Mouse (Mus musculus) embryonic facial prominence, embryonic 14.5 days (tissue): ENCODE measurements around the gene Gm10271. TPM values are rescaled to one million over a fixed set of nuclear protein-coding genes. Genes with fewer than 3 reads are reported as not detected.

ENCODE experiments used
- ATAC-seq: fragments of 200-750 bp; cut with Nextera tagmentation; 2 replicates; pipeline ENCODE4 v1.8.0; 2017; ENCODE audit warnings: low read depth, moderate number of reproducible peaks, moderate TSS enrichment
- DNase-seq: peaks from one replicate; pipeline ENCODE4 v3.0.0-alpha.2; 2015; ENCODE audit warnings: low spot score
- H3K27ac ChIP-seq: fragments of 300-500 bp; sonication (generic); replicated peaks from 2 replicates; pipeline ENCODE4 v1.5.1; 2014; ENCODE audit warnings: low read depth, mild to moderate bottlenecking, low read length, moderate library complexity
- H3K27me3 ChIP-seq: fragments of 300-500 bp; sonication (generic); replicated peaks from 2 replicates; pipeline ENCODE4 v1.6.1; 2014; ENCODE audit warnings: low read length; ENCODE audit not compliant: control insufficient read depth, insufficient read depth
- H3K36me3 ChIP-seq: fragments of 300-500 bp; sonication (generic); 2 replicates; pipeline ENCODE4 v1.6.1; 2014; ENCODE audit warnings: low read length, mixed read lengths; ENCODE audit not compliant: control insufficient read depth, insufficient read depth
- H3K4me1 ChIP-seq: fragments of 300-500 bp; sonication (generic); 2 replicates; pipeline ENCODE4 v1.6.1; 2014; ENCODE audit warnings: antibody characterized with exemption, low read length; ENCODE audit not compliant: control insufficient read depth, insufficient read depth
- H3K4me2 ChIP-seq: fragments of 300-500 bp; sonication (generic); 2 replicates; pipeline ENCODE4 v1.6.1; 2014; ENCODE audit warnings: low read depth, mild to moderate bottlenecking, low read length, moderate library complexity, mixed read lengths
- H3K4me3 ChIP-seq: fragments of 300-500 bp; sonication (generic); 2 replicates; pipeline ENCODE4 v1.5.1; 2014; ENCODE audit warnings: low read depth, mild to moderate bottlenecking, low read length
- H3K9ac ChIP-seq: fragments of 300-500 bp; sonication (generic); 2 replicates; pipeline ENCODE4 v1.6.1; 2014; ENCODE audit warnings: low read depth, mild to moderate bottlenecking, low read length, moderate library complexity, mixed read lengths
- H3K9me3 ChIP-seq: fragments of 300-500 bp; sonication (generic); 2 replicates; pipeline ENCODE4 v1.6.1; 2016; ENCODE audit warnings: low read length; ENCODE audit not compliant: control insufficient read depth
- WGBS: fragments of 180-500 bp; shearing (Covaris S2); extraction: QIAGEN DNeasy Blood & Tissue Kit; methylation state at CpG from one replicate; pipeline ENCODE4 v1.1.7; 2014; 5-methylcytosine and 5-hydroxymethylcytosine counted together
- polyA plus RNA-seq: library from polyadenylated mRNA; unstranded; fragments of >200 nt; fragmentation: Nextera tagmentation; extraction: Ambion mirVana; gene quantifications from 2 replicates; pipeline ENCODE4 v1.2.1, GENCODE M21; 2014

Gene Gm10271
- polyA plus RNA-seq, 1 experiment from 2014 or later, result not detected

- ATAC-seq (peak; percentile 70; the same call in 1 of the 2 replicates), DNase-seq (no peak)
- no peaks in the 10 kb centered on the region for H3K36me3 ChIP-seq
- H3K4me2 ChIP-seq, result no peak overlapping the region
- H3K4me1 ChIP-seq, result no peaks in the 10 kb centered on the region
- 60% methylated on average over 5 of the region's 5 CpGs for WGBS
- no peaks in the 10 kb centered on the region for H3K27me3 ChIP-seq
- H3K9ac ChIP-seq, result no peak overlapping the region
- H3K4me3 ChIP-seq, result no peak overlapping the region
- H3K9me3 ChIP-seq, result no peaks in the 10 kb centered on the region
- no peak overlapping the region for H3K27ac ChIP-seq
Observed at GRCm38 (mm10) chr10:117004695-117005094, 32.3 kb upstream of the Gm10271 start.

GRCm38 (mm10) chr10:117000975-117001374 is 28.6 kb upstream of the Gm10271 start:
- H3K9ac ChIP-seq, result no peak overlapping the region
- no peaks in the 10 kb centered on the region for H3K36me3 ChIP-seq
- no peaks in the 10 kb centered on the region for H3K27me3 ChIP-seq
- 0 out of 2 replicates have a peak, but pooled peaks cover 2% of the 10 kb centered on the region for H3K4me1 ChIP-seq
- 62% methylated on average over 12 of the region's 12 CpGs for WGBS
- DNase-seq (no peak), ATAC-seq (no peak)
- H3K4me2 ChIP-seq, result no peak overlapping the region
- H3K27ac ChIP-seq, result no peak overlapping the region
- no peak overlapping the region for H3K4me3 ChIP-seq
- no peaks in the 10 kb centered on the region for H3K9me3 ChIP-seq

- Histone ChIP-seq H3K27ac (no peak overlapping the region), H3K9ac (no peak overlapping the region), H3K4me3 (no peak overlapping the region), H3K4me1 (0 out of 2 replicates have a peak, but pooled peaks cover 4% of the 10 kb centered on the region), H3K27me3 (no peaks in the 10 kb centered on the region), H3K9me3 (no peaks in the 10 kb centered on the region), H3K4me2 (no peak overlapping the region), H3K36me3 (no peaks in the 10 kb centered on the region)
- WGBS, result 73% methylated on average over 17 of the region's 17 CpGs
- no peak for ATAC-seq
- no peak for DNase-seq
Observed at GRCm38 (mm10) chr10:116998716-116999455, 26.5 kb upstream of the Gm10271 start.

- ATAC-seq (no peak), DNase-seq (no peak)
- Histone ChIP-seq H3K4me3 (no peak overlapping the region), H3K4me1 (0 out of 2 replicates have a peak, but pooled peaks cover 4% of the 10 kb centered on the region), H3K36me3 (no peaks in the 10 kb centered on the region), H3K4me2 (no peak overlapping the region), H3K27ac (no peak overlapping the region), H3K27me3 (no peaks in the 10 kb centered on the region), H3K9ac (no peak overlapping the region), H3K9me3 (no peaks in the 10 kb centered on the region)
- WGBS, result 63% methylated on average over 6 of the region's 6 CpGs
Observed at GRCm38 (mm10) chr10:116996236-116996600, 23.8 kb upstream of the Gm10271 start.

GRCm38 (mm10) chr10:116995584-116996235 is 23.3 kb upstream of the Gm10271 start:
- ATAC-seq (no peak), DNase-seq (no peak)
- Histone ChIP-seq H3K4me2 (no peak overlapping the region), H3K27me3 (no peaks in the 10 kb centered on the region), H3K36me3 (no peaks in the 10 kb centered on the region), H3K4me1 (0 out of 2 replicates have a peak, but pooled peaks cover 4% of the 10 kb centered on the region), H3K4me3 (no peak overlapping the region), H3K27ac (no peak overlapping the region), H3K9ac (no peak overlapping the region), H3K9me3 (no peaks in the 10 kb centered on the region)
- WGBS, result 64% methylated on average over 6 of the region's 6 CpGs

- no peak overlapping the region for H3K9ac ChIP-seq
- no peaks in the 10 kb centered on the region for H3K9me3 ChIP-seq
- DNase-seq (no peak), ATAC-seq (no peak)
- H3K4me1 ChIP-seq, result 0 out of 2 replicates have a peak, but pooled peaks cover 4% of the 10 kb centered on the region
- no peak overlapping the region for H3K4me3 ChIP-seq
- 62% methylated on average over 5 of the region's 5 CpGs for WGBS
- no peaks in the 10 kb centered on the region for H3K36me3 ChIP-seq
- H3K27me3 ChIP-seq, result no peaks in the 10 kb centered on the region
- no peak overlapping the region for H3K4me2 ChIP-seq
- no peak overlapping the region for H3K27ac ChIP-seq
Observed at GRCm38 (mm10) chr10:116995162-116995561, 22.8 kb upstream of the Gm10271 start.

- DNase-seq (no peak), ATAC-seq (no peak)
- Histone ChIP-seq H3K36me3 (no peaks in the 10 kb centered on the region), H3K4me2 (no peak overlapping the region), H3K27ac (no peak overlapping the region), H3K27me3 (no peaks in the 10 kb centered on the region), H3K4me3 (no peak overlapping the region), H3K9ac (no peak overlapping the region), H3K4me1 (0 out of 2 replicates have a peak, but pooled peaks cover 4% of the 10 kb centered on the region), H3K9me3 (no peaks in the 10 kb centered on the region)
- WGBS, result 89% methylated on average over 8 of the region's 8 CpGs
Observed at GRCm38 (mm10) chr10:116993971-116994370, 21.6 kb upstream of the Gm10271 start.

GRCm38 (mm10) chr10:116986264-116987082 is 14.1 kb upstream of the Gm10271 start, which contains the start of gene Best3:
Gene Best3 (plus strand): TSS chr10:116986314.
- Histone ChIP-seq H3K27ac (0 out of 2 replicates have a peak within 1 kb of the TSS, but pooled peaks have one; percentile 17), H3K4me3 (no peak within 1 kb of the TSS), H3K9me3 (no peaks in the 10 kb centered on the region), H3K27me3 (no peaks in the 10 kb centered on the region), H3K9ac (no peak within 1 kb of the TSS; the same call in 1 of the 2 replicates), H3K36me3 (no peaks in the 10 kb centered on the region), H3K4me1 (no peaks in the 10 kb centered on the region), H3K4me2 (peak within 1 kb of the TSS; percentile 17; the same call in 1 of the 2 replicates)
- ATAC-seq, result no peak
- DNase-seq, result peak; percentile 45
- 38% methylated on average over 21 of the region's 21 CpGs for WGBS
